Mouse (Mus musculus) forebrain, postnatal 0 days (tissue): ENCODE measurements at regions not wholly inside any gene's neighbourhood (a gene's known extent, or its start where the extent isn't known, plus 50 kb on each side); places are given as distances from the start of the nearest gene placed in this dataset.
"Not testable (repeated sequence)": the region's sequence is repeated elsewhere in the genome, so short reads cannot be mapped to it uniquely, and the experiment has no call there.

Experiments
- ATAC-seq: fragments of 200-750 bp; cut with Nextera tagmentation; 2 replicates; pipeline ENCODE4 v1.8.0; 2017; ENCODE audit warnings: mild to moderate bottlenecking, moderate library complexity
- DNase-seq: peaks from one replicate; pipeline ENCODE4 v3.0.0-alpha.2; 2015
- H3K27ac ChIP-seq: fragments of 300-500 bp; sonication (generic); 2 replicates; pipeline ENCODE4 v1.5.1; 2014; ENCODE audit warnings: low read depth, mild to moderate bottlenecking, antibody characterized with exemption, low read length, moderate library complexity, mixed read lengths
- H3K27me3 ChIP-seq: fragments of 300-500 bp; sonication (generic); 2 replicates; pipeline ENCODE4 v1.6.1; 2014; ENCODE audit warnings: mild to moderate bottlenecking, low read length, mixed read lengths; ENCODE audit not compliant: insufficient read depth
- H3K36me3 ChIP-seq: fragments of 300-500 bp; sonication (generic); 2 replicates; pipeline ENCODE4 v1.6.1; 2014; ENCODE audit warnings: mild to moderate bottlenecking, moderate library complexity; ENCODE audit not compliant: insufficient read depth
- H3K4me1 ChIP-seq: fragments of 300-500 bp; sonication (generic); 2 replicates; pipeline ENCODE4 v1.6.1; 2014; ENCODE audit warnings: antibody characterized with exemption; ENCODE audit not compliant: insufficient read depth
- H3K4me2 ChIP-seq: fragments of 300-500 bp; sonication (generic); 2 replicates; pipeline ENCODE4 v1.6.1; 2014; ENCODE audit warnings: low read depth, mild to moderate bottlenecking, moderate library complexity
- H3K4me3 ChIP-seq: fragments of 300-500 bp; sonication (generic); 2 replicates; pipeline ENCODE4 v1.5.1; 2014; ENCODE audit warnings: low read depth, low read length, mixed read lengths
- H3K9ac ChIP-seq: fragments of 300-500 bp; sonication (generic); 2 replicates; pipeline ENCODE4 v1.6.1; 2014; ENCODE audit warnings: mild to moderate bottlenecking
- H3K9me3 ChIP-seq: fragments of 300-500 bp; sonication (generic); 2 replicates; pipeline ENCODE4 v1.6.1; 2016; ENCODE audit warnings: low read length
- CTCF ChIP-seq: sonication (generic); IDR thresholded peaks from 2 replicates; pipeline ENCODE4 v1.5.1; 2016; ENCODE audit warnings: antibody characterized with exemption, control low read depth, low read depth
- WGBS: fragments of 180-500 bp; shearing (Covaris S2); extraction: QIAGEN DNeasy Blood & Tissue Kit; methylation state at CpG from one replicate; pipeline ENCODE4 v1.1.7; 2014; 5-methylcytosine and 5-hydroxymethylcytosine counted together

DNA sequence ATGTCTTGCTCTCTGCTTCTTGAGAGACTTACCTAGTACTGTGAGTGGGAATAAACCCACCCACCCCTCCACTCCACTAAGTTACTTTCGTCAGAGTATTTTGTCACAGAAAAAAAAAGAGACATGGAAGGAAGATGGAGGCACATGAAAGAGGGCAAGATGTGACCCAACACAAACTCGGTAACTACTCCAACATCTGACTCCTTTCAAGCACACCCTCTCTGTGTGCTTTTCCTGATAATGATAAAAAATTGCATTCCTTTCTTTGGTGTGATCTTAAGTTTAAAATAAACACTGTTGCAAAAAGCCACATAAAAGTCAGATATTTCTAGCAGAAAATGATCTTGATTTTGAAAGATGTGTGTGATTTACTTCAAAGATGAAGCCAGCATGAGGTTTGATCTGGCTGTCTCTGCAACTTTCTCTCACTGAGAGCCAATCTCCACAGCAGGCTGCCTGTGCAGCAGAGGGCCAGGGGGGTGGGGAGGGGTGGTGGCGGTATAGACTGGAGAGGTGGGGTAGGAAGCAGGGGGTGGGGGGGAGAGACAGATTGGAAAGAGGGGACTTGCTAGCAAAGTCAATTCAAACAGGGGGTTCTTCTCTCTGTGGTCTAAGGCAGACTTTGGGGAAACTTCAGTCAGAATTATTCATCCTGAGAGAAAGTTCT, 153.2 kb downstream of the Tcp10c start:
- not testable (repeated sequence) for ATAC-seq, H3K4me2 ChIP-seq, H3K27ac ChIP-seq, H3K4me3 ChIP-seq, H3K9ac ChIP-seq, H3K36me3 ChIP-seq, H3K27me3 ChIP-seq, H3K9me3 ChIP-seq, H3K4me1 ChIP-seq, DNase-seq
- 47% methylated on average over 2 of the region's 3 CpGs for WGBS

DNA sequence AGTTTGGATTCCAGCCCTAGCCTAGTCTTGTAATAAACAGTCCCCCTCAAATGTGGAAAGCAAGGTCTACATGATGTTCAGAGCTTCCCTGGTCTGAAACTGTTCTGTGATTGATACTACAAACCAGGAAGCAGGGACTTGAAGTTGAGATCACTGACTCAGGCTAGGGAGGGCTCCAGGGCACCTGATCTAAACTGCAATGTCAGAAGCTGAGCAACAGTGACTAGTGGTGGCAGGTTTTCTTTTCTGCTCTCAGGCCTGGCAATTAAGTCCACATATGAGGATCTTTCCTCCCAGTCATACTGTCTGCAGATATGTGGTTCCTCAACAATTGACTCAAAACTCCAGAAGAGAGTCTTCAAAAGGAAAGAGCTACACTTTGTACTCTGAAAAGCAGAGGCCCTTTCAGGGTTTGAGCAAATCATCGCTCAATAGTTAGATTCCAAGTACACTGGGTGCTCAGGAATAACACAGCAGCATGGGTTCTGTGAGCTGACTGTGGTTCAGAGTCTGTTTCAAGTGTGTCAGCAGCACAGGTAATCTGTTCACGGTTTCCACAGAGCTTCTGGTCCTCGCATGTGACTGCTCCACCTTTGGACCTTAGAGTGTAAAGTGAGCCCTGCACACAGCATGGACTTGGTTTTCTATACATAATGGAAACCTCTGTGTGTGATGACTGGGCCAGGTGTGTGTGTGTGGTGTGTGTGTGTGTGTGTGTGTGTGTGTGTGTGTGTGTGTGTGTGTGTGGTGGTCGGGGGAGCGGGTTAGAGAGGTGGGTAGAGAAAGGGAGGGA, 165.2 kb downstream of the Tcp10c start:
- not testable (repeated sequence) for H3K9ac ChIP-seq, H3K4me3 ChIP-seq, ATAC-seq, H3K36me3 ChIP-seq, H3K27ac ChIP-seq, H3K9me3 ChIP-seq, H3K27me3 ChIP-seq, H3K4me1 ChIP-seq, DNase-seq, H3K4me2 ChIP-seq
- 85% methylated on average over 4 of the region's 5 CpGs for WGBS

DNA sequence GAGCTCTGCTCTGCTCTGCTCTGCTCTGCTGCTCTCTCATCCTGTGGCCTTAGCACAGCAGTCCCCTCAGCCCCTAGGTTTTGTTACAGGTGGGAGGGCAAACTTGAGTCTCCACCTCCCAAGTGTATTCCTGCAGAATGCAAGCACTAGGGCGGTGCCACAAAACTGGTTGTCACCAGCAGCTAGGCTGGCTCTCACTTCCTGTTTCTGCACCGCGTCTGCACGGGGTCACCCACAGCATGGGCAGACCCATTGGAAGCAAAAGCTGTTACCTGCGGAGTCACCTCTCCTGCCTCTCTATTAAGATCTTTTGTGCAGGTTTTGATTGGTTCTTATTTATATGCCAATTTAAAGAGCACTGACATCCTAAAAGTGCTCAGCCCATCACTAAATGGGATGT, 178.2 kb downstream of the Tcp10c start:
- not testable (repeated sequence) for H3K27ac ChIP-seq, DNase-seq, H3K4me2 ChIP-seq, H3K27me3 ChIP-seq, H3K4me3 ChIP-seq, H3K36me3 ChIP-seq, H3K9ac ChIP-seq, H3K9me3 ChIP-seq, H3K4me1 ChIP-seq, ATAC-seq
- 89% methylated on average over 5 of the region's 5 CpGs for WGBS

DNA sequence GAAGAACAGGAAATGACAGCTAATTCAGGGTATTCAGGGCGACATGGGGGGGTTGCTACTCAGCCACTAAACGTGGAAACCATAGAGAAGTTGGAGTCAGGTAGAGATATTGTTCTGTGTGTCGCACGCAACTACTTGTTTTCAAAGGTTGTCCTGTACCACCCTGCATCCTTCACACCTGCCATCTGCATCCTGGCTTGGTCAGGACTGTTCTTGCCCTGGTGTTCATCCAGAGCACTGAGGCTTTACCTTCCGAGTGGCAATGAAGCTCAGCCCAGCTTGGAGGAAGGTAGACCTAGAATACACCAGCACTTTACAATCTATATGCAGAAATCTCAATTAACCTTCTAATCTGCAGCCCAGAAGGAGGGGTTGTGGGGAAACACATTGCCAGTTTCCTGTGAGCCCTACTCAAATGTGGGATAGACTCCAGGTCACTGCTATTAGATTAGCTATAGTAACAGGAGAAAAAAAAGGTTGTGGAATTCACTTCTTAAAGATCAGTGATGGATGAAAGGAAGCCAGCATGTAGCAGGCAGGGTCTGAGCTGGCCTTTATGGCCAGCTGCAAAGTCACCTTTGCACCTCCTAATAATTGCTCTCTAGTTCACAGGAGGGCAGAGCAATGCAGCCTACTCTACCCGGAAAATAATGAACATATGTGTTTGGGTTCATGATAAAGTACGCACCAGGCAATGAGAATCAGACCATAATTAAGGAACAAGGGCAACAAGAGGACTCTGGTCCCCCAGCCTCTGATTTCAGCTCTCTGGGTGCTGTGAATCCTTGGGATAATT, 186.3 kb downstream of the Tcp10c start:
- no peaks in the 10 kb centered on the region for H3K36me3 ChIP-seq
- H3K27me3 ChIP-seq, result no peaks in the 10 kb centered on the region
- no peak for ATAC-seq
- H3K9ac ChIP-seq, result no peak overlapping the region
- peaks cover 49% of the 10 kb centered on the region for H3K9me3 ChIP-seq
- no peak for DNase-seq
- TF ChIP-seq CTCF, result no peak
- H3K27ac ChIP-seq, result no peak overlapping the region
- no peak overlapping the region for H3K4me2 ChIP-seq
- WGBS, result 81% methylated on average over 7 of the region's 7 CpGs
- no peaks in the 10 kb centered on the region for H3K4me1 ChIP-seq
- no peak overlapping the region for H3K4me3 ChIP-seq

DNA sequence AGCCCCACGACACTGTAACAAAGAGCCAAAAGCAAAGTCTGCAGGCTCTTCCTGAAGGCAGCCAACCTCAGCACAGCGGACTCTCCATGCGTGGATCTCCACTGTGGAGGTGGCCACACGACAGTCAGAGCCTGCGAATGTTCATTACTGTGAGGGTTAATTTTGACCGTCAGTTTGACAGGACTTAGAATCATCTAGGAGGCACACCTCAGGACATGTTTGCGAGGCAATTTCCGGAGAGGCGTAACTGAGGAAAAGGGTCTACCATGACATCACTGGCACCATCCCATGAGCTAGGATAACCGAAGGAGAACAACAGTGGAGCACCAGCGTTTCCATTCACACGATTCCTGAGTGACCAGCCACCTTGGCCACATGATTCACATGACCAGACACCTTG, 186.9 kb downstream of the Tcp10c start:
- ATAC-seq (no peak), DNase-seq (no peak)
- no peak for TF ChIP-seq CTCF
- no peaks in the 10 kb centered on the region for H3K27me3 ChIP-seq
- peaks cover 52% of the 10 kb centered on the region for H3K9me3 ChIP-seq
- no peak overlapping the region for H3K9ac ChIP-seq
- 70% methylated on average over 12 of the region's 12 CpGs for WGBS
- H3K4me3 ChIP-seq, result no peak overlapping the region
- no peak overlapping the region for H3K4me2 ChIP-seq
- H3K4me1 ChIP-seq, result no peaks in the 10 kb centered on the region
- no peak overlapping the region for H3K27ac ChIP-seq
- H3K36me3 ChIP-seq, result no peaks in the 10 kb centered on the region

DNA sequence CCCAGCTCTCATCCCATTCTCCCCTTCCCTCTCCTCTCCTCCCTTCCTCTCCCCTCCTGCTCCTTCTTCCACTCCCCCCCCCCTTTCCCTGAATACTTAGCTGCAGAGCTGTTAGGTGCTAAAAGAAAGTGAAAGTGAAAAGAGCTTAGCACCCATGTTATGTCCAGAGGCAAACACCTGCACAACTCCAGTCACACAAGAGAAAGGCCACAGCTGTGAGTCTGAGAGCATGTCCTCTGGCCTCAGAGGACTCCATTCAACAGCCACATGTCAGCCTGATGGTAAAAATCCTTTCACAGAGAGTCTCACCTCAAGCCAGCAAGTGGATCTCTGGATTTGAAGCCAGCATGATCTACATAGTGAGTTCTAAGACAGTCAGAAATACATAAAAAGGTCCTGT, 187.9 kb downstream of the Tcp10c start:
- TF ChIP-seq CTCF, result no peak
- H3K4me3 ChIP-seq, result no peak overlapping the region
- DNase-seq (no peak), ATAC-seq (no peak)
- H3K27ac ChIP-seq, result no peak overlapping the region
- no peak overlapping the region for H3K4me2 ChIP-seq
- H3K4me1 ChIP-seq, result no peaks in the 10 kb centered on the region
- peaks cover 62% of the 10 kb centered on the region for H3K9me3 ChIP-seq
- no peaks in the 10 kb centered on the region for H3K27me3 ChIP-seq
- no peaks in the 10 kb centered on the region for H3K36me3 ChIP-seq
- no peak overlapping the region for H3K9ac ChIP-seq

DNA sequence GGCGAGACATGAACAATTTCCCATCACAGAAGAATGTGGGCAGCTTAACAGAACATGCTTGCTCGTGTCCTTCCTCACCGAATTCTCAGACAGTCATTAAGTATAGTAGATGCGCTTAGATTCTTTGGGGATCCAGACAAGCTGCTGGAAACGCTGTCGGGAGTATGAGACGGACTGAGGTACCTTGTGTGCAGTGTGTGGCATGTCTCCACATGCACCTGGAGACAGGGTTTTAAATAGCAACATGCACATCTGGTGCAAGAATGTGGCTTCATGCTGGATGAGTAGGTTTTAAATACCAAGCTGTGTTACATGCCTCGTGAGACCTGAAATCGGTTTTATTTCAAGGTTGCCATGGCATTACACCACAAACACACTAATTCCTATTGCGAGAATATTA, 188.5 kb downstream of the Tcp10c start:
- no peak for TF ChIP-seq CTCF
- no peaks in the 10 kb centered on the region for H3K4me1 ChIP-seq
- DNase-seq (no peak), ATAC-seq (peak; percentile 17; the same call in 1 of the 2 replicates)
- H3K4me2 ChIP-seq, result no peak overlapping the region
- H3K9ac ChIP-seq, result no peak overlapping the region
- H3K4me3 ChIP-seq, result no peak overlapping the region
- H3K27me3 ChIP-seq, result no peaks in the 10 kb centered on the region
- H3K27ac ChIP-seq, result no peak overlapping the region
- no peaks in the 10 kb centered on the region for H3K36me3 ChIP-seq
- H3K9me3 ChIP-seq, result peaks cover 68% of the 10 kb centered on the region
- 81% methylated on average over 10 of the region's 10 CpGs for WGBS
